Mouse (Mus musculus) kidney, postnatal 14 days (tissue): ENCODE data around the gene Csdc2.
A peak's percentile ranks its signal among the peaks of the same experiment; 100 is the strongest.
"Not testable (repeated sequence)": the region's sequence is repeated elsewhere in the genome, so short reads cannot be mapped to it uniquely, and the experiment has no call there.

Experiments used
- DNase-seq: peaks from one replicate; pipeline ENCODE4 v3.0.0; 2022; ENCODE audit warnings: mixed read lengths

Csdc2 gene

DNA sequence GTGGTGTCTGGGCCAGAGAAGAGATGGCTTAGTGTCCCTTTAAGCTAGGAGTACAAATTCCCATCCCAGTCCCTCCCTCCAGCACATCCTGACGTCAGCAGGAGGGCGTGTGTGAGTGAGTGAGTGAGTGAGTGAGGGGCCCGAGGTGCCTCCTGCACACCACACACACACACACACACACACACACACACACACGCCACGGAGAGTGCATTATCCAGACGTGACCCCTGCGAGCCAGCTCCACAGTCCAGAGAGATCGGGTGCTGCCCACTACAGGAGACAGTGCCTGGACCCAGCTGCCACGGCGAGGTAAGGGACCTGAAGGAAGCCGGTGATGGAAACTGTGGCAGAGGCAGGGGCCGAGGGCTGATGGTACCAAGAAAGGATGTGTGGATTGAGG is at the start of gene Csdc2:
Gene Csdc2 (plus strand): TSS at position 81 of the 400 bp plus-strand sequence.
- peak; percentile 70 for DNase-seq

DNA sequence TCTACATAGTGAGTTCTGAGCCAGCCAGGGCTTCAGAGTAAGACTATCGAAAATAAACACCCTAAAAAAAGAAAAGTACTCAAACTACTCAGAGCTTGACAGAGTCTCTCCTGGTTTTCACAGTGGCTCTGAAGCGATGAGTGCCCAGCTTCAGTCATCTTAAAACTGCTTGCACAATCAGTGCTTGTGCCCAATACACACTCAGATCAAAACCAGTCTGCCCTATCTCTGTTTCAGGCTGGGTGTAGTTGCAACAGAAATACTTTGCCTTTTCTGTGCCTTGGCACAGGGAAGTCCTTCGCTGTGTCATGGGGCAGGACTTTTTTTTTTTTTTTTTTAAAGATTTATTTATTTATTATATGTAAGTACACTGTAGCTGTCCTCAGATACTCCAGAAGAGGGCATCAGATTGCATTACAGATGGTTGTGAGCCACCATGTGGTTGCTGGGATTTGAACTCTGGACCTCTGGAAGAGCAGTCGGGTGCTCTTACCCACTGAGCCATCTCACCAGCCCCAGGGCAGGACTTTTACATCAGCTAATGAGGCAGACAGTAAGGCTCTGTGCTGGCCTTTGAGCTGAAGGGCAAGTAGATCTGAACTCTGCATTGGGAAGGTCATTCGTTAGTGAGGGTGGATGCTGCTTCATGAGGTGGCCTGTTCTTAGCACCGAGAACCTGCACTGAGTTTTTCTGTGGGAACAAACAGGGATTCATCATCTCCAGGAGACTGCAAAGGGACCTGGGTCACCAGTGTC is 49.6 kb upstream of the Csdc2 start:
- no peak for DNase-seq

DNA sequence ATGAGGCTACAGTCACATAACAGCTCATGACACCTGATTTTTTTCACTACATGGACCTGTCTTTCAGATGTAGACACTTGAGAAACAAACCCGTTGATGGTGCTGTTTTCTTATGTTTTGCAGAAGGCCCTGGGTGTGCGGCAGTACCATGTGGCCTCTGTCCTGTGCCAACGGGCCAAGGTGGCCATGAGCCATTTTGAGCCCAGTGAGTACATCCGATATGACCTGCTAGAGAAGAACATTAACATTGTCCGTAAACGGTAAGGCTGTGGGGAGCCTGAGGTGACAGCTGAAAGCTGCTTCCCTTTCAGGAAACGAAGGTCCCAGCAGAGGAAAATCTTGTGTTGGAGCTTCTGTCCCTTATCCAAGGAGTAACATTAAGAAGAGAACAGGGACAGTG is 47.4 kb upstream of the Csdc2 start:
- DNase-seq, result no peak

- DNase-seq, result no peak
Measured at GRCm38 (mm10) chr15:81891140-81891802, 45.3 kb upstream of the Csdc2 start.

DNA sequence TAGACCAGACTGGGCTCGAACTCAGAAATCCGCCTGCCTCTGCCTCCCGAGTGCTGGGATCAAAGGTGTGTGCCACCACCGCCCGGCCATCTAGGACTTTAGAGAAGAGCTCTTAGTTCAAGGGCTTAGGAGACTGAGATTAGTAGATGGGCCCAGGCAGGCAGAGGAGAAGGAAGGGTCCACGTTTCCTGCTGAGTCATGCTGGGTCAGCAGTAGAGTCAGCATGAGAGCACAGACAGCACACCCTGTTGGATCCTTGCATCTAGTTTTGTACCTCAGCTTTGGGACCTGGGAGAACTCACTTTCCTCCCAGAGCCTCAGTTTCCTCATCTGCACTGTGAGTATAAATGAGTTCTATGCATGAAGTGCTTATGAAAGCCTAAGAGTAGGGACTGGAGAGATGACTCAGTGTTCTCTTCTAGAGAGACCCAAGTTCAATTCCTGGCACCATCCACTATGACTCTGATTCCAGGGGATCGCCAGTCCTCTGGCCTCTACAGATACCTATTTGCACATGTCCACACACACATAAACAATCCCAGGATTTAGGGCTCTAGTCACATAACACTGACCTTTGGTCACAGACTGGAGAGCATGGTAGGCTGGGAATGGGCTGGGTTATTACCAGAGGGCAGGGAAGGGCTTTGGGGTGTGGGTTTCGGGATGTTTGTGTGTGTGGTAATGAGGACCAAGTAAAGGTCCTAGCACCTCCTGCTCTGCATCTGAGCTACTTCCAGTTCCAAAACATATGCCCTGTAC is 44.6 kb upstream of the Csdc2 start:
- no peak for DNase-seq

DNA sequence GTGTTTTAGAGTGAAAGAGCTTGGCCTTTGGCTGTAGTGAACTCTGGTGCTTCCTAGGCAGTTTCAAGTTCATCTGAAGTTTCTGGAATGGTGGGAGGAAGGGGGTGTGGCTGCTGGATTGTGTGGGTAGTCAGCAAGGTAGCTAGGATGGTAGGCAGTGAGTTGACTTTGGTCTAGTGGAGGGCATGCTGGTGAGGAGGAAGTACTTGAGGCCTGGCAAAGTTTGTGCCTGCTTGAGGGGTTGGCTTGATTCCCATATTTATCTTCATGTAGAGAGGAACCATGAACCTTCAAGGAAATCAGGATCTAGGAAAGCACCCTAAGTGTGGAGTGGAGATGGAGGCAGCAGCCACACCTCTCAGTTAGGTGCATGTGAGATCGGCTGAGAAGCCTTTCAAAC is 42.6 kb upstream of the Csdc2 start:
- DNase-seq, result peak; percentile 47

DNA sequence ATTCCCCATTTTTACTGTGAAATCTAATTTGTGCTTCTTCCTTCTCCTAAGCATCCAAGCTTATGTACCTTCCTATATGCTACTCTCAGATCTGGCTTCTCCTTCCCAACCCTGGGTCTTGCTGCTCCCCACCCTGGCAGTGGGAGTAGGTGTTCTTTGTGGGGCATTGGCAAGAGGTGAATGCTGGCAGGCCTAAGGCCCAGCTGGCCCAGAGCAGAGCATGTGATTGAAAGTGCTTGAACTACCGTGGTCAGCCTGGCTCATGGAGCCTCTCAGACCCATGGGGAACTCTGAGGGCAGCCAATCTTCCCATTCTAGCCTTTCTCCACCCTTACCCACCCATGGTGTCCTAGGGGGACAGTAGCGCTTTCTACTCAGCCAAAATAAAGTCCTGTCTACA is 40.2 kb upstream of the Csdc2 start:
- no peak for DNase-seq

DNA sequence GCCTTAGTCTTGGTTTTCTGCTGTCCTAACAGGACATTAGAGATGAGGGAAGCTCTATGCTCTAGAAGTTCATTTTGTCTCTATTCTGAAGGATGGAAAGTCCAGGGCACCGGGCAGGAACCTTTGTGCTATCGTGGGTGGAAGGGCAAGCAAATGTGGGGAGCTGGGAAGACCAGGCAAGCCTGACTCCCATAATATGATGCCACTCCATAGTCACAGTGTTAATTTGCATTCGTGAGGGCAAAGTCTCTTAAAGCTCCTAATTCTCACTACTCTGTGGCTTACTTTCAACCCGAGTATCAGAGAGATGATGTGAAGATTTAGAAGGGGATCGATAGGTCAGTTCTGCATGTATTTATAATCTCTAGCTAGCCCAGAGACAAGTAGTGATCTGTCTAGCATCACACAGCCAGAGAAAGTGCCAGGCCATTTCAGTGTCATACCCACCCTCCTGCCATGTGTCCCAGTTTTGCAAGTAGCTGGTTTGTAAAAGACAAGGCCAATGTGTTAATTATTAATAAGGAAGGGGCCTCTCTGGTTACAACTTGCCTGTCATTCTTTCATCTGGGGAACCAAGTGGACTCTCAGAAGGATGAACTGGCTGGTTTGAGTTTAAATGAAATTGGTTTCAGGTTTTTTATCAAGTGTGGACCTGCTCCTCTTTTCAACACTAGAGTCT is 38.8 kb upstream of the Csdc2 start:
- no peak for DNase-seq

DNA sequence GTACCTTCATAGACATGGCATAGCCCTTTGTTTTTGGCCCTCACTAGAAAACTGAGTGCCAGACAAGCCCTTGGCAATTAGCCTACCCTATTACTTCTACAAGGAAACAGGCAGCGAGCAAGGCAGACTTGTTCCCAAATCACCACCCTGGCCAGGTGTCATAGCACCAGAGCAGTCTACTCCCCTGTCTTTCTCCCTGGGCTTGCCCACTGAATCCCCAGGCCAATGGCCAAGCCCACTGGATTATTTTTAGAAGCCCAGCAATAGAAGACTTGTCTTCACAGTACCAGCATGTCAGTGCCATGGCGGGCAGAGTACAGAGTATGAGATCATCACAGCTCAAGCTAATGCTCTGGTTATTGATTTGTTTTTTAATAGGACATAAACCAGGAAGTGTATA is 37.8 kb upstream of the Csdc2 start:
- DNase-seq, result no peak

GRCm38 (mm10) chr15:81904939-81905338 is 31.6 kb upstream of the Csdc2 start:
- peak; percentile 71 for DNase-seq

- no peak for DNase-seq
Measured at GRCm38 (mm10) chr15:81907953-81908352, 28.6 kb upstream of the Csdc2 start.

DNA sequence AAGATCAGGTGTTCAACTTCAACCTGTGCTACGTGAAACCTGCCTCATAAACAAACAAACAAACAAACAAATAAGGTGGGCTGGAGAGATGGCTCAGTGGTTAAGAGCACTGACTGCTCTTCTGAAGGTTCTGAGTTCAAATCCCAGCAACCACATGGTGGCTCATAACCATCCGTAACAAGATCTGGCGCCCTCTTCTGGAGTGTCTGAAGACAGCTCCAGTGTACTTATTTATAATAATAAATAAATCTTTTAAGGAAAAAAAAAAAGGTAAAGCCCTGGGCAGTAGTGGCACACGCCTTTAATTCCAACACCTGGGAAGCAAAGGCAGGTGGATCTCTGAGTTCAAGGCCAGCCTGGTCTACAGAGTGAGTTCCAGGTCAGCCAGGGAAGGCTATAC is 27.8 kb upstream of the Csdc2 start:
- not testable (repeated sequence) for DNase-seq

- DNase-seq, result peak; percentile 46
Measured at GRCm38 (mm10) chr15:81912498-81912897, 24.1 kb upstream of the Csdc2 start.

DNA sequence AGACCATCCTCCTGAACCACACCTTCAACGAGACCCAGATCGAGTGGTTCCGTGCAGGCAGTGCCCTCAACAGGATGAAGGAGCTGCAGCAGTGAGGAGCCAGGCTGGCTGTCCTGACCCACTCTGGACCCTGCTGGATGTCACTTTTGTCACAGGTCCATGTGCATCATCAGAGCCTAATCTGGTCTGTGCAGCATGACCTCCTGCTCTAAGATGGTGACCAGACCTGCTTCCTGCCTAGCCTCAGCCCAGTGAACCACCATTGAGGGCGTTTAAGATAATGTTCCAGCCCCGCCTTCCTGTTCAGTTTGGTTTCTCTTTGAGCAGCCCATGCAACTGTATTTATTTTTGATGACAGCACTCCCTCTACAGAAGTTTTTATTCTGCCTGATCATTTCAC is 21.9 kb upstream of the Csdc2 start:
- no peak for DNase-seq

- no peak for DNase-seq
Measured at GRCm38 (mm10) chr15:81915663-81916062, 20.9 kb upstream of the Csdc2 start.

DNA sequence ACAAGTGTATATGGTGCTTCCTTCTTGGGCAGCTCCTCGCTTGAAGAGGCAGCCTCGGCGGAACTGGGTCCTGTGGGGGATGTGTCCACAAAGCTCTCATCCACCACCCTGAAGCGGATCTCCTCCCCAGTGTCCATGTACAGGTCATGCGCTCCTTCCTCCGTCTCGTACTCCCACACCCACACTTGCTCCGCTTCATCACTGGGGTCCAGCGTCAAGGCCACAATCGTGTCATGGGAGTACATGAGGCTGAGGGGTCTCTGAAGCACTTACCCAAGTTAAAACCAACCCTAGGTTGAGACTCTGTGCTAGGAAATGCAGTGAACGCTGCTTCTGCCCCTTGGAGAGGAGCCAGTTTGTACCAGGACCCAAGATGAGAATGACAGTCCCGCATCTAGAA is 19.4 kb upstream of the Csdc2 start:
- no peak for DNase-seq

GRCm38 (mm10) chr15:81917621-81918463 is 18.7 kb upstream of the Csdc2 start:
- DNase-seq, result peak; percentile 78

GRCm38 (mm10) chr15:81919062-81919461 is 17.5 kb upstream of the Csdc2 start:
- no peak for DNase-seq

GRCm38 (mm10) chr15:81920546-81921217 is 15.9 kb upstream of the Csdc2 start:
- no peak for DNase-seq

- DNase-seq, result no peak
Measured at GRCm38 (mm10) chr15:81921255-81921654, 15.3 kb upstream of the Csdc2 start.

GRCm38 (mm10) chr15:81924933-81925332 is 11.6 kb upstream of the Csdc2 start:
- no peak for DNase-seq
